Mouse (Mus musculus) layer of hippocampus, adult 9-10 months (tissue): ENCODE results near the gene Wwc1.
A peak's percentile ranks its signal among the peaks of the same experiment; 100 is the strongest.

Experiments
- DNase-seq: peaks from one replicate; pipeline ENCODE4 v3.0.0; 2022; ENCODE audit warnings: low spot score

Gene Wwc1

GRCm38 (mm10) chr11:35980411-35980917 is at the start of gene Wwc1:
TSS of gene Wwc1 (minus strand) at chr11:35980527.
- DNase-seq, result no peak

GRCm38 (mm10) chr11:36020009-36020408 is 39.7 kb upstream of the Wwc1 start:
- no peak for DNase-seq

GRCm38 (mm10) chr11:36013179-36013578 is 32.9 kb upstream of the Wwc1 start:
- DNase-seq, result no peak

GRCm38 (mm10) chr11:36009281-36010208 is 29.2 kb upstream of the Wwc1 start:
- no peak for DNase-seq

- DNase-seq, result no peak
Measured at GRCm38 (mm10) chr11:36002900-36003299, 22.6 kb upstream of the Wwc1 start.

GRCm38 (mm10) chr11:36001282-36001970 is 21.1 kb upstream of the Wwc1 start:
- DNase-seq, result peak; percentile 92

- no peak for DNase-seq
Measured at GRCm38 (mm10) chr11:36000585-36001281, 20.4 kb upstream of the Wwc1 start.

- DNase-seq, result no peak
Measured at GRCm38 (mm10) chr11:36000038-36000437, 19.7 kb upstream of the Wwc1 start.

GRCm38 (mm10) chr11:35998048-35998447 is 17.7 kb upstream of the Wwc1 start:
- DNase-seq, result no peak

- no peak for DNase-seq
Measured at GRCm38 (mm10) chr11:35995310-35995709, 15.0 kb upstream of the Wwc1 start.

- DNase-seq, result no peak
Measured at GRCm38 (mm10) chr11:35991846-35992245, 11.5 kb upstream of the Wwc1 start.

GRCm38 (mm10) chr11:35989967-35990366 is 9.6 kb upstream of the Wwc1 start:
- DNase-seq, result no peak

- DNase-seq, result peak; percentile 60
Measured at GRCm38 (mm10) chr11:35985841-35986393, 5.6 kb upstream of the Wwc1 start.

GRCm38 (mm10) chr11:35982734-35983133 is 2.4 kb upstream of the Wwc1 start:
- no peak for DNase-seq

GRCm38 (mm10) chr11:35979733-35980410 is 455 bp downstream of the Wwc1 start:
- DNase-seq, result no peak

- DNase-seq, result no peak
Measured at GRCm38 (mm10) chr11:35979266-35979732, 1.0 kb downstream of the Wwc1 start.

GRCm38 (mm10) chr11:35977796-35978195 is 2.5 kb downstream of the Wwc1 start:
- DNase-seq, result no peak

- no peak for DNase-seq
Measured at GRCm38 (mm10) chr11:35977096-35977495, 3.2 kb downstream of the Wwc1 start.

GRCm38 (mm10) chr11:35976482-35976881 is 3.8 kb downstream of the Wwc1 start:
- no peak for DNase-seq

GRCm38 (mm10) chr11:35974632-35975450 is 5.5 kb downstream of the Wwc1 start:
- no peak for DNase-seq
